Mouse (Mus musculus) layer of hippocampus, postnatal 36 days (tissue): ENCODE measurements around the gene Mms19. TPM values are rescaled to one million over a fixed set of nuclear protein-coding genes. Genes with fewer than 3 reads are reported as not detected.

Source experiments
- DNase-seq, 2 experiments: peaks; one replicate each; pipeline ENCODE4 v3.0.0; 2022
- total RNA-seq, 2 experiments: library from RNA; stranded (reverse); gene quantifications; 2 replicates each; pipeline ENCODE4 v1.2.3; 2021

Gene Mms19
- 10 to 100 TPM; 31.8 to 37.0 TPM for total RNA-seq

- DNase-seq, result peak; percentile 98 to 100
These were observed at the start of gene Mms19 for GRCm38 (mm10) chr19:41980819-41981594. Mms19 (minus strand) TSS chr19:41981157.

GRCm38 (mm10) chr19:42026158-42026557 lies 45.2 kb upstream of the Mms19 start:
- peak; percentile 77 to 83 for DNase-seq

- DNase-seq, result no peak
These were observed 41.5 kb upstream of the Mms19 start for GRCm38 (mm10) chr19:42022542-42022848.

GRCm38 (mm10) chr19:42021681-42022541 lies 41.0 kb upstream of the Mms19 start:
- no peak for DNase-seq

- no peak for DNase-seq
These were observed 38.1 kb upstream of the Mms19 start for GRCm38 (mm10) chr19:42019011-42019522.

- peak; percentile 43 to 54 for DNase-seq
These were observed 36.7 kb upstream of the Mms19 start for GRCm38 (mm10) chr19:42017399-42018247.

GRCm38 (mm10) chr19:42016840-42017239 lies 35.9 kb upstream of the Mms19 start:
- DNase-seq, result peak; percentile 31 to 45

- no peak for DNase-seq
These were observed 35.3 kb upstream of the Mms19 start for GRCm38 (mm10) chr19:42016251-42016650.

- DNase-seq, result no peak
These were observed 34.0 kb upstream of the Mms19 start for GRCm38 (mm10) chr19:42015001-42015400.

- no peak for DNase-seq
These were observed 33.4 kb upstream of the Mms19 start for GRCm38 (mm10) chr19:42014231-42014825.

GRCm38 (mm10) chr19:42011123-42011522 lies 30.2 kb upstream of the Mms19 start:
- DNase-seq, result no peak

- no peak for DNase-seq
These were observed 29.5 kb upstream of the Mms19 start for GRCm38 (mm10) chr19:42010436-42010835.

GRCm38 (mm10) chr19:42009067-42009466 lies 28.1 kb upstream of the Mms19 start:
- no peak for DNase-seq

- no peak for DNase-seq
These were observed 27.6 kb upstream of the Mms19 start for GRCm38 (mm10) chr19:42008586-42008985.

GRCm38 (mm10) chr19:42006568-42006967 lies 25.6 kb upstream of the Mms19 start:
- DNase-seq, result no peak

GRCm38 (mm10) chr19:42005616-42006015 lies 24.7 kb upstream of the Mms19 start:
- DNase-seq, result no peak

GRCm38 (mm10) chr19:42004258-42004657 lies 23.3 kb upstream of the Mms19 start:
- no peak for DNase-seq

- DNase-seq, result no peak
These were observed 20.5 kb upstream of the Mms19 start for GRCm38 (mm10) chr19:42001253-42001980.

- no peak for DNase-seq
These were observed 19.5 kb upstream of the Mms19 start for GRCm38 (mm10) chr19:42000446-42000958.

GRCm38 (mm10) chr19:41999688-42000283 lies 18.8 kb upstream of the Mms19 start:
- DNase-seq, result no peak
